Mouse (Mus musculus) ES-E14 (cell line): Measurements from ENCODE around the gene Akp3. TPM values are rescaled to one million over a fixed set of nuclear protein-coding genes. Genes with fewer than 3 reads are reported as not detected.

Experiments
- DNase-seq: peaks from one replicate; pipeline ENCODE4 v3.0.0-alpha.2; 2013; ENCODE audit warnings: low read depth, low spot score
- H3K27ac ChIP-seq: 2 replicates; pipeline ENCODE4 v1.5.1; 2012; ENCODE audit warnings: low read depth, mild to moderate bottlenecking, low read length, moderate library complexity, mixed read lengths; ENCODE audit not compliant: poor library complexity, insufficient read depth, severe bottlenecking
- H3K36me3 ChIP-seq: 2 replicates; pipeline ENCODE4 v1.6.1; 2012; ENCODE audit warnings: mild to moderate bottlenecking, low read length, moderate library complexity, mixed read lengths; ENCODE audit not compliant: control insufficient read depth, poor library complexity, insufficient read depth, severe bottlenecking
- H3K4me1 ChIP-seq, 2 experiments: fragments of 150-350 bp in 1 of 2; sonication (generic) in 1 of 2; 2 replicates each; pipeline ENCODE4 v1.6.1; 2012; ENCODE audit warnings: low read length in 2 of 2, mild to moderate bottlenecking in 1 of 2, mixed read lengths in 1 of 2; ENCODE audit not compliant: control insufficient read depth in 2 of 2, insufficient read depth in 2 of 2, poor library complexity in 1 of 2
- H3K4me3 ChIP-seq, 2 experiments: fragments of 150-350 bp in 1 of 2; sonication (generic) in 1 of 2; 2 replicates each; pipeline ENCODE4 v1.5.1; 2012; ENCODE audit warnings: low read length in 2 of 2, low read depth in 1 of 2, mild to moderate bottlenecking in 1 of 2, mixed read lengths in 1 of 2; ENCODE audit not compliant: insufficient read depth in 1 of 2, poor library complexity in 1 of 2, severe bottlenecking in 1 of 2
- H3K9ac ChIP-seq: 2 replicates; pipeline ENCODE4 v1.6.1; 2012; ENCODE audit warnings: low read depth, mild to moderate bottlenecking, low read length, mixed read lengths; ENCODE audit not compliant: poor library complexity, insufficient read depth, severe bottlenecking
- H3K9me3 ChIP-seq: fragments of 150-350 bp; sonication (generic); 2 replicates; pipeline ENCODE4 v1.6.1; 2012; ENCODE audit warnings: low read depth, mild to moderate bottlenecking, low read length; ENCODE audit not compliant: control insufficient read depth, insufficient read depth
- CHD2 ChIP-seq: IDR thresholded peaks from 2 replicates; pipeline ENCODE4 v1.6.1; 2014; ENCODE audit warnings: mild to moderate bottlenecking, low read depth, low read length, inconsistent platforms
- HCFC1 ChIP-seq: IDR thresholded peaks from 2 replicates; pipeline ENCODE4 v1.6.1; 2012; ENCODE audit warnings: low read length, inconsistent platforms, borderline replicate concordance; ENCODE audit not compliant: insufficient read depth
- MAFK ChIP-seq: IDR thresholded peaks from 2 replicates; pipeline ENCODE4 v1.6.1; 2014; ENCODE audit warnings: mild to moderate bottlenecking, low read depth, low read length, inconsistent platforms; ENCODE audit not compliant: insufficient read depth
- ZC3H11A ChIP-seq: IDR thresholded peaks from 2 replicates; pipeline ENCODE4 v1.6.1; 2012; ENCODE audit warnings: low read depth, mild to moderate bottlenecking, inconsistent platforms, low read length, borderline replicate concordance
- ZNF384 ChIP-seq: IDR thresholded peaks from 2 replicates; pipeline ENCODE4 v1.6.1; 2012; ENCODE audit warnings: low read depth, low read length, inconsistent platforms
- in situ Hi-C, 2 experiments: fragments of 600-800 bp; cut with MboI; formaldehyde crosslinking; loops; one replicate each; pipeline ENCODE4 v1.15.1; 2025; ENCODE audit warnings: low sequenced_read_pairs in 2 of 2, inconsistent platforms in 1 of 2; ENCODE audit not compliant: unreplicated experiment in 2 of 2
- total RNA-seq: library from RNA; depleted of rRNA; stranded (reverse); fragments of 300-350 nt; gene quantifications from 2 replicates; pipeline ENCODE4 v1.2.3, GENCODE M21; 2012; rRNA removed

The Akp3 gene
- not detected in 2 replicates for total RNA-seq

DNA sequence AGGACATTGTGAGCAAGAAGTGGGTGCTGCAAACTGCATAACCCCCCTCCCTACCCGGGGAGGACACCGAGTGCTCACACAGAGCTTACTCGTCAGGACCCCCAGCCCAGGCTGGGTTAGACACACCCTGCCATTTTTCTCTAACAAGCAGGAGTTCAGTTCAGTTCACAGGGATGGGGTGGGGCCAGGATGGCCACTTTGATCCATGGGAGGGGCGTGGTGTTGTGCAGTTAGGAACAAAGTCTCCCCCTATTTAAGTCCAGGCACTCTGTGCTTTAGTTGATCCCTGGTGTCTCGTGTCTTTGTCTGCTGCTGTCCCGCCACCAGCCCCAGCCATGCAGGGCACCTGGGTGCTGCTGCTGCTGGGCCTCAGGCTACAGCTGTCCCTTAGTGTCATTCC is at the start of gene Akp3:
Gene Akp3 (plus strand): TSS at position 301 of the 400 bp plus-strand sequence.
- H3K9ac ChIP-seq = no peak within 1 kb of the TSS
- peaks cover 0 to 4% of the 10 kb centered on the region in 2 experiments; a peak in 1 of 4 replicates for H3K4me1 ChIP-seq
- no peaks in the 10 kb centered on the region for H3K36me3 ChIP-seq
- no peak within 1 kb of the TSS for H3K4me3 ChIP-seq
- in situ Hi-C loops = no loop called here
- no peak within 1 kb of the TSS for H3K27ac ChIP-seq
- no peaks in the 10 kb centered on the region for H3K9me3 ChIP-seq
- TF ChIP-seq CHD2 = no peak
- TF ChIP-seq MAFK = no peak
- TF ChIP-seq ZNF384 = no peak
- TF ChIP-seq HCFC1 = no peak
- TF ChIP-seq ZC3H11A = no peak
- no peak for DNase-seq

DNA sequence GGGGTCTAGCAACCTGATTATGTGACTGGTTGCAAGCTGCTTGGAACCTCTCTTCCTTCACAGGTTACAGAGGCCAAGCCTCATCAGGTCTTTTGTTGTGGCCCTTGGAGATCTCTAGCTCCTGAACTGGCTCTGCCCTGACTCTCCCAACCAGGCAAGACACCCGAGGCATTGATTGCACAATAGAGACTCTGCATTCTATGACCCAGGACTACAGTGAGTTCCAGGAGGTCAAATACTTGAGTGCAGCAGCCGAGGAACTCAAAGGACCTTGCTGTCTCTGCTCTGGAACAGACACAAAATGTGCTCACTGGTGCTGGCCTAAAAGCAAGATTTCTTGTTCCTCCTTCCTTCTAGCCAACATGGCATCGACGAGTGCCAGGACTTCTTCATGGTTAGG is 38.6 kb upstream of the Akp3 start:
- no peak for DNase-seq
- no peak overlapping the region for H3K4me3 ChIP-seq
- H3K4me1 ChIP-seq = no peaks in the 10 kb centered on the region; a peak in 1 of 4 replicates
- no peak overlapping the region for H3K27ac ChIP-seq
- no peak overlapping the region for H3K9ac ChIP-seq
- no peaks in the 10 kb centered on the region for H3K36me3 ChIP-seq
- no peaks in the 10 kb centered on the region for H3K9me3 ChIP-seq
- in situ Hi-C loops = no loop called here
- TF ChIP-seq MAFK = no peak
- no peak for TF ChIP-seq HCFC1
- TF ChIP-seq CHD2 = no peak
- no peak for TF ChIP-seq ZC3H11A
- TF ChIP-seq ZNF384 = no peak

DNA sequence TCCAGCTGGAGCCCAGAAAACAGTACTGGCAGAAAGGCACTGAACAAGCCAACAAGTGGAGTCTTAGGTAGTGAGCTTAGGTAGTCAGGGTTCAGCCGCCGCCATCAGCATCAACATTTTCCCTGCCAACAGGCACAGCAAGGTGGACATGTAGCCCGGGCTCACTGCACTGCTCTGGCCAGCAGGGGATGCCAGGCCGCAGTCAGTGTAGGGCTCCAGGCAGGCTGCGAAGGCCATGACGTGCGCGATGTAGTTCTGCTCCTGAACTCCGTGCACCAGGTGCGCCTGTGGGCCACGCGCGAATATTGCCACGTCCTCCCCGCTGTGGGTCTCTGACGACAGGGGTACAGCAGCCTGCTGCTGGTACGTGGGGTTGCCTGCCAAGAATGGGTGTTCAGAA is 37.8 kb upstream of the Akp3 start:
- DNase-seq = no peak
- TF ChIP-seq MAFK = no peak
- no peak for TF ChIP-seq HCFC1
- no peak for TF ChIP-seq CHD2
- TF ChIP-seq ZC3H11A = no peak
- no peaks in the 10 kb centered on the region for H3K9me3 ChIP-seq
- H3K9ac ChIP-seq = no peak overlapping the region
- no peaks in the 10 kb centered on the region; a peak in 1 of 4 replicates for H3K4me1 ChIP-seq
- H3K27ac ChIP-seq = no peak overlapping the region
- H3K36me3 ChIP-seq = no peaks in the 10 kb centered on the region
- in situ Hi-C loops = no loop called here
- H3K4me3 ChIP-seq = peak overlapping the region in 1 of 2 experiments; percentile 7; a peak in 1 of 4 replicates

DNA sequence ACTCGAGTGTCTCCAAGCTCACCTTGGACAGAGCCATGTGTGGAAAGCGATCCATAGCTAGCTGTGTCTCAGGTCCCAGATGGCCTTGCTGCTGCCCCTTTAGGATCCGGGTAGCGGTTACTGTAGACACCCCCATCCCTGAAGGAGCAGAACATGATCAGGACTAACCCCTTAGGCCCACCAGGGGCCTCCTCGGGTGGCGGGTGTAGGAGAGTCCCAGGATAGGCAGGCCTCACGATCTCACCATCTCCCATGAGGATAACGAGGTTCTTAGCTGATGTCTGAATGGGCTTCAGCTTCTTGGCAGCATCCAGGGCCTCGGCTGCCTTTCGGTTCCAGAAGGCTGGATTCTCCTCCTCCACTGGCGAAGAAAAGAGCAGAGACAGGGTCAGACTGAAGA is 35.5 kb upstream of the Akp3 start:
- in situ Hi-C loops = no loop called here
- no peak for TF ChIP-seq ZC3H11A
- TF ChIP-seq MAFK = no peak
- no peak for TF ChIP-seq CHD2
- TF ChIP-seq ZNF384 = no peak
- no peak for TF ChIP-seq HCFC1
- Histone ChIP-seq H3K9ac (no peak overlapping the region), H3K4me3 (no peak overlapping the region), H3K9me3 (no peaks in the 10 kb centered on the region), H3K27ac (no peak overlapping the region), H3K4me1 (no peaks in the 10 kb centered on the region; a peak in 1 of 4 replicates), H3K36me3 (no peaks in the 10 kb centered on the region)
- DNase-seq = no peak

DNA sequence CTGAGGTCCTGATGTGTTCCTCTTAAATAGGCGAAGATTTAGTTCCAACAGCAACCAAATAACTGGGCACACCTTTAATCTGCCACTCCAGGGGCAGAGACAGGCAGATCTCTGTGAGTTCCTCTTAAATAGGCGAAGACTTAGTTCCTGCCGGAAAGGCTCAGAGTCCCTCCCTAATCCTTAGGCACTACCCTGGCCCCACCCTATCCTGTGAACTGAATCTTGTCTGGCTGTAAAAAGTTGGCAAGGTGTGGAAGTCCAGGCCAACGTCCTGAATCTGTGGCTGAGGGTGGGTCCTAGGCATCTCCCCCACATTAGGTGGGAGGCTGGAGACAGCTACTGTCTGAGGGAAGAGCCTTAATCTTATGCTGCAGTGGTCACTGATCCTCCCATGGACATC is 34.9 kb upstream of the Akp3 start, which contains the start of gene Alppl2:
Gene Alppl2 (minus strand): TSS at position 101 of the 400 bp plus-strand sequence.
- Histone ChIP-seq H3K4me3 (no peak within 1 kb of the TSS), H3K36me3 (no peaks in the 10 kb centered on the region), H3K9me3 (no peaks in the 10 kb centered on the region), H3K27ac (no peak within 1 kb of the TSS), H3K4me1 (no peaks in the 10 kb centered on the region; a peak in 1 of 4 replicates), H3K9ac (no peak within 1 kb of the TSS)
- no peak for DNase-seq
- no peak for TF ChIP-seq CHD2
- TF ChIP-seq MAFK = no peak
- TF ChIP-seq ZNF384 = no peak
- no peak for TF ChIP-seq ZC3H11A
- TF ChIP-seq HCFC1 = no peak
- in situ Hi-C loops = no loop called here
